Mouse (Mus musculus) forebrain, embryonic 11.5 days (tissue): ENCODE results near the gene Ptprn2. TPM values are rescaled to one million over a fixed set of nuclear protein-coding genes. Genes with fewer than 3 reads are reported as not detected.

Experiments used
- ATAC-seq: fragments of 200-750 bp; cut with Nextera tagmentation; replicated peaks from 2 replicates; pipeline ENCODE4 v1.8.0; 2017; ENCODE audit warnings: moderate TSS enrichment; ENCODE audit not compliant: low FRiP score
- DNase-seq: peaks from one replicate; pipeline ENCODE4 v3.0.0-alpha.2; 2017; ENCODE audit warnings: low spot score
- H3K27ac ChIP-seq: fragments of 300-500 bp; sonication (generic); 2 replicates; pipeline ENCODE4 v1.5.1; 2014; ENCODE audit warnings: low read depth, low read length
- H3K27me3 ChIP-seq: fragments of 300-500 bp; sonication (generic); 2 replicates; pipeline ENCODE4 v1.6.1; 2014; ENCODE audit warnings: mild to moderate bottlenecking, low read length, mixed read lengths; ENCODE audit not compliant: control insufficient read depth, insufficient read depth
- H3K36me3 ChIP-seq: fragments of 300-500 bp; sonication (generic); 2 replicates; pipeline ENCODE4 v1.6.1; 2014; ENCODE audit warnings: mild to moderate bottlenecking, low read length, moderate library complexity, mixed read lengths; ENCODE audit not compliant: control insufficient read depth, insufficient read depth
- H3K4me1 ChIP-seq: fragments of 300-500 bp; sonication (generic); replicated peaks from 2 replicates; pipeline ENCODE4 v1.6.1; 2014; ENCODE audit warnings: low read length, mixed read lengths; ENCODE audit not compliant: control insufficient read depth, insufficient read depth
- H3K4me2 ChIP-seq: fragments of 300-500 bp; sonication (generic); 2 replicates; pipeline ENCODE4 v1.6.1; 2014; ENCODE audit warnings: low read depth, mild to moderate bottlenecking, low read length, moderate library complexity, mixed read lengths; ENCODE audit not compliant: severe bottlenecking
- H3K4me3 ChIP-seq: fragments of 300-500 bp; sonication (generic); 2 replicates; pipeline ENCODE4 v1.5.1; 2014; ENCODE audit warnings: low read depth, low read length
- H3K9ac ChIP-seq: fragments of 300-500 bp; sonication (generic); 2 replicates; pipeline ENCODE4 v1.6.1; 2014; ENCODE audit warnings: low read length
- H3K9me3 ChIP-seq: fragments of 300-500 bp; sonication (generic); 2 replicates; pipeline ENCODE4 v1.6.1; 2016; ENCODE audit warnings: low read length, mixed read lengths; ENCODE audit not compliant: control insufficient read depth
- WGBS: fragments of 180-500 bp; shearing (Covaris S2); extraction: QIAGEN DNeasy Blood & Tissue Kit; methylation state at CpG from one replicate; pipeline ENCODE4 v1.1.7; 2014; 5-methylcytosine and 5-hydroxymethylcytosine counted together
- polyA plus RNA-seq: library from polyadenylated mRNA; unstranded; fragments of >200 nt; fragmentation: Nextera tagmentation; extraction: Ambion mirVana; gene quantifications from 2 replicates; pipeline ENCODE4 v1.2.1, GENCODE M21; 2014

Ptprn2 gene
- polyA plus RNA-seq, 1 experiment from 2014 or later: 6.8 TPM

DNA sequence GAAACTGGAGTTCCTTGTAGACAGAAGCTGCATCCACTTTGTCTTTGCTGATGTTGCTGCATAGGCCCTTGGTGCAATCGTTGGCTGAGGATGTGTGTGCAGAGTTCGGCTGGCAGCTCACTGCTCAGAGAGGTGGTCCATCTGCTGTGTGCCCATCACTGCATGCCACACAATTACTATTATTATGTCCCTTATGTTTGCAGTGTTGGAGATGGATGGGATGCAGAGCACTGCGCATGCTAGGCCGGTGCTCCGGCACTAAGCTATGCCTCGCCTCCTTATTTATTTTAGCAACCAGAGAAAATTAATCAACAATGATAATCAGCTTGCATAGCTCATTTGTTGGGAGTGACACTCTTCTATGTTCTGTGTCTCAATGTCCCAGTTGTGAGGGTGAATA is 225.6 kb downstream of the Ptprn2 start:
- DNase-seq: no peak
- WGBS: 92% methylated on average over 6 of the region's 6 CpGs
- no peak for ATAC-seq

DNA sequence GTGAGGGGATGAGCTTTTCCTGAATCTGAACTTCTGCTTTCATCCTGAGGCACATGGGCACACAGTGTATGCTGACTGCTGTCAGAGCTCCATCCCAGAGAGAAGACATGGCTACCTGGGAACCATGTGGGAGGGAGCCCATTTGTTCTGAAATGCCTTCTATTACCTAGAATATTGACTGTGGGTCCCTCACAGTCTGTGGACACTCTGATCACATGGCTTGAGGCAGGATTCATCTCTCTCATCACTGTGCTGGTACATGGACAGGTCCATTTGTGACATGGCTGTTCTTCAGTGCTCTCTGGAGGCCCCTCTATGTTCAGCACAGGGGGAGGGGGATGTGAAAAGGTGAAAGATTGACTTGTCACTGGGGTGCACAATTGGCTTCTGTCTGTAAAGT is 227.6 kb downstream of the Ptprn2 start:
- Histone ChIP-seq H3K27me3 (no peaks in the 10 kb centered on the region), H3K36me3 (no peaks in the 10 kb centered on the region), H3K9ac (no peak overlapping the region), H3K4me3 (no peak overlapping the region), H3K4me1 (no peaks in the 10 kb centered on the region), H3K27ac (no peak overlapping the region), H3K9me3 (no peaks in the 10 kb centered on the region), H3K4me2 (no peak overlapping the region)
- no peak for DNase-seq
- ATAC-seq: no peak

More for the DNA sequence above, 225.6 kb downstream of the Ptprn2 start:
- no peaks in the 10 kb centered on the region for H3K27me3 ChIP-seq
- no peaks in the 10 kb centered on the region for H3K36me3 ChIP-seq
- no peaks in the 10 kb centered on the region for H3K4me1 ChIP-seq
- H3K9ac ChIP-seq: no peak overlapping the region
- H3K4me3 ChIP-seq: no peak overlapping the region
- H3K27ac ChIP-seq: no peak overlapping the region
- H3K4me2 ChIP-seq: no peak overlapping the region
- H3K9me3 ChIP-seq: no peaks in the 10 kb centered on the region

GRCm38 (mm10) chr12:116721062-116721461 is 235.5 kb downstream of the Ptprn2 start:
- no peaks in the 10 kb centered on the region for H3K4me1 ChIP-seq
- H3K9me3 ChIP-seq: no peaks in the 10 kb centered on the region
- DNase-seq (no peak), ATAC-seq (no peak)
- no peaks in the 10 kb centered on the region for H3K27me3 ChIP-seq
- no peak overlapping the region for H3K4me3 ChIP-seq
- no peak overlapping the region for H3K27ac ChIP-seq
- no peak overlapping the region for H3K4me2 ChIP-seq
- no peaks in the 10 kb centered on the region for H3K36me3 ChIP-seq
- H3K9ac ChIP-seq: no peak overlapping the region
- 60% methylated on average over 2 of the region's 2 CpGs for WGBS

GRCm38 (mm10) chr12:116740141-116740540 is 254.6 kb downstream of the Ptprn2 start:
- H3K27ac ChIP-seq: no peak overlapping the region
- no peak for DNase-seq
- no peak overlapping the region for H3K4me3 ChIP-seq
- H3K4me1 ChIP-seq: no peaks in the 10 kb centered on the region
- no peaks in the 10 kb centered on the region for H3K27me3 ChIP-seq
- WGBS: 94% methylated on average over 5 of the region's 5 CpGs
- no peak overlapping the region for H3K9ac ChIP-seq
- H3K4me2 ChIP-seq: no peak overlapping the region
- no peaks in the 10 kb centered on the region for H3K9me3 ChIP-seq
- H3K36me3 ChIP-seq: no peaks in the 10 kb centered on the region
- no peak for ATAC-seq

GRCm38 (mm10) chr12:116741300-116741699 is 255.8 kb downstream of the Ptprn2 start:
- Histone ChIP-seq H3K4me1 (no peaks in the 10 kb centered on the region), H3K9me3 (no peaks in the 10 kb centered on the region), H3K9ac (no peak overlapping the region), H3K4me3 (no peak overlapping the region), H3K4me2 (no peak overlapping the region), H3K36me3 (no peaks in the 10 kb centered on the region), H3K27me3 (no peaks in the 10 kb centered on the region), H3K27ac (no peak overlapping the region)
- ATAC-seq (no peak), DNase-seq (no peak)

- 92% methylated on average over 2 of the region's 2 CpGs for WGBS
- no peak overlapping the region for H3K27ac ChIP-seq
- H3K4me1 ChIP-seq: no peaks in the 10 kb centered on the region
- ATAC-seq (no peak), DNase-seq (no peak)
- H3K4me3 ChIP-seq: no peak overlapping the region
- no peak overlapping the region for H3K9ac ChIP-seq
- H3K9me3 ChIP-seq: no peaks in the 10 kb centered on the region
- no peaks in the 10 kb centered on the region for H3K27me3 ChIP-seq
- no peaks in the 10 kb centered on the region for H3K36me3 ChIP-seq
- H3K4me2 ChIP-seq: no peak overlapping the region
Observed at GRCm38 (mm10) chr12:116746401-116746800, 260.9 kb downstream of the Ptprn2 start.

- H3K4me3 ChIP-seq: no peak overlapping the region
- 84% methylated on average over 1 of the region's 1 CpGs for WGBS
- ATAC-seq: no peak
Observed at GRCm38 (mm10) chr12:116752784-116753183, 267.3 kb downstream of the Ptprn2 start.

DNA sequence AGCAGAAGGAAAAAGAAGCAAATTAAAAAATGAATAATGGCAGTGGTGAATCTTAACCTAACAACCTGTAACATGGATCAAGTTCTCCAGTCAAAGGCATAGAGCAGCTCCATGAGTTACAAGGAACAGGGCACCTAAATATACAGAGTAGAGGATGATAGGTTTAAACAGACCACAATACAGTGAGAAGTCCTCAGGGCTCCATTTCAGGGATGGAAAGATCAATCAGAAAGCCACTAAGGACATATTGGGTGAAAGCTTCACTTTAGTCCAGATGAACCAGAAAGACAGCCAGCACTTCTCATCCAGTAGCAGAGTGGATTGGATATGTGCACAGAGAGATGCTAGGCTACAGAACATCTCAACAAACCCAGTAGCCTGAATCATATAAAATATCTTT is 278.4 kb downstream of the Ptprn2 start:
- H3K27me3 ChIP-seq: no peaks in the 10 kb centered on the region
- no peaks in the 10 kb centered on the region for H3K4me1 ChIP-seq
- ATAC-seq (no peak), DNase-seq (no peak)
- H3K9ac ChIP-seq: no peak overlapping the region
- H3K9me3 ChIP-seq: no peaks in the 10 kb centered on the region
- no peaks in the 10 kb centered on the region for H3K36me3 ChIP-seq
- H3K4me2 ChIP-seq: no peak overlapping the region
- no peak overlapping the region for H3K27ac ChIP-seq
- H3K4me3 ChIP-seq: no peak overlapping the region

More at GRCm38 (mm10) chr12:116752784-116753183, 267.3 kb downstream of the Ptprn2 start:
- no peak overlapping the region for H3K27ac ChIP-seq
- H3K4me1 ChIP-seq: no peaks in the 10 kb centered on the region
- no peaks in the 10 kb centered on the region for H3K27me3 ChIP-seq
- H3K9ac ChIP-seq: no peak overlapping the region
- H3K9me3 ChIP-seq: no peaks in the 10 kb centered on the region
- H3K36me3 ChIP-seq: no peaks in the 10 kb centered on the region
- H3K4me2 ChIP-seq: no peak overlapping the region
- DNase-seq: no peak

GRCm38 (mm10) chr12:116770911-116771310 is 285.4 kb downstream of the Ptprn2 start:
- Histone ChIP-seq H3K27me3 (no peaks in the 10 kb centered on the region), H3K9ac (no peak overlapping the region), H3K36me3 (no peaks in the 10 kb centered on the region), H3K27ac (no peak overlapping the region), H3K4me1 (0 out of 2 replicates have a peak, but pooled peaks cover 2% of the 10 kb centered on the region), H3K4me3 (no peak overlapping the region), H3K9me3 (no peaks in the 10 kb centered on the region), H3K4me2 (no peak overlapping the region)
- DNase-seq (no peak), ATAC-seq (no peak)
- WGBS: 67% methylated on average over 6 of the region's 6 CpGs
